Mouse (Mus musculus) kidney, adult 2 months (tissue): ENCODE measurements at regions not wholly inside any gene's neighbourhood (a gene's known extent, or its start where the extent isn't known, plus 50 kb on each side); places are given as distances from the start of the nearest gene placed in this dataset.

ENCODE experiments used
- CTCF ChIP-seq: fragments of 200-500 bp; conservative IDR thresholded peaks from 2 replicates; pipeline ENCODE4 v1.5.1; 2011; ENCODE audit warnings: low read depth, mild to moderate bottlenecking, control low read depth, low read length, moderate library complexity, mixed read lengths; ENCODE audit not compliant: insufficient read depth, insufficient read length
- POLR2A ChIP-seq: fragments of 200-500 bp; IDR thresholded peaks from one replicate; pipeline ENCODE4 v1.6.1; 2011; ENCODE audit warnings: low read depth, low read length, control low read depth

- no peak for TF ChIP-seq CTCF
- no peak for TF ChIP-seq POLR2A
These were observed 395.7 kb downstream of the Gpam start for GRCm38 (mm10) chr19:54731315-54731714.
